Mouse (Mus musculus) forebrain, embryonic 15.5 days (tissue): Measurements from ENCODE around the gene D630003M21Rik. TPM values are rescaled to one million over a fixed set of nuclear protein-coding genes. Genes with fewer than 3 reads are reported as not detected.

Experiments
- ATAC-seq: fragments of 200-750 bp; cut with Nextera tagmentation; replicated peaks from 2 replicates; pipeline ENCODE4 v1.8.0; 2017; ENCODE audit warnings: mild to moderate bottlenecking, moderate TSS enrichment, moderate library complexity
- H3K27ac ChIP-seq: fragments of 300-500 bp; sonication (generic); replicated peaks from 2 replicates; pipeline ENCODE4 v1.5.1; 2015; ENCODE audit warnings: mild to moderate bottlenecking, inconsistent platforms
- H3K27me3 ChIP-seq: fragments of 300-500 bp; sonication (generic); 2 replicates; pipeline ENCODE4 v1.6.1; 2015; ENCODE audit warnings: inconsistent platforms
- H3K36me3 ChIP-seq: fragments of 300-500 bp; sonication (generic); 2 replicates; pipeline ENCODE4 v1.6.1; 2015; ENCODE audit warnings: mild to moderate bottlenecking, inconsistent platforms
- H3K4me1 ChIP-seq: fragments of 300-500 bp; sonication (generic); 2 replicates; pipeline ENCODE4 v1.6.1; 2015; ENCODE audit warnings: inconsistent platforms
- H3K4me2 ChIP-seq: fragments of 300-500 bp; sonication (generic); replicated peaks from 2 replicates; pipeline ENCODE4 v1.6.1; 2015; ENCODE audit warnings: mild to moderate bottlenecking, inconsistent platforms
- H3K4me3 ChIP-seq: fragments of 300-500 bp; sonication (generic); 2 replicates; pipeline ENCODE4 v1.5.1; 2015; ENCODE audit warnings: mild to moderate bottlenecking, inconsistent platforms
- H3K9ac ChIP-seq: fragments of 300-500 bp; sonication (generic); replicated peaks from 2 replicates; pipeline ENCODE4 v1.6.1; 2015; ENCODE audit warnings: mild to moderate bottlenecking, inconsistent platforms
- H3K9me3 ChIP-seq: fragments of 300-500 bp; sonication (generic); 2 replicates; pipeline ENCODE4 v1.6.1; 2016; ENCODE audit warnings: inconsistent platforms
- WGBS: fragments of 180-500 bp; shearing (Covaris S2); methylation state at CpG from one replicate; pipeline ENCODE4 v1.1.7; 2015; ENCODE audit warnings: mixed read lengths; 5-methylcytosine and 5-hydroxymethylcytosine counted together
- microRNA-seq: library from miRNA; unstranded; fragments of <30 nt; microRNA quantifications from one replicate; pipeline ENCODE4, GENCODE M21; 2016
- polyA plus RNA-seq: library from polyadenylated mRNA; unstranded; fragments of >200 nt; fragmentation: Nextera tagmentation; extraction: Ambion mirVana; gene quantifications from 2 replicates; pipeline ENCODE4 v1.2.1, GENCODE M21; 2015

Gene D630003M21Rik
- polyA plus RNA-seq, 1 experiment from 2014 or later: 2.4 TPM

DNA sequence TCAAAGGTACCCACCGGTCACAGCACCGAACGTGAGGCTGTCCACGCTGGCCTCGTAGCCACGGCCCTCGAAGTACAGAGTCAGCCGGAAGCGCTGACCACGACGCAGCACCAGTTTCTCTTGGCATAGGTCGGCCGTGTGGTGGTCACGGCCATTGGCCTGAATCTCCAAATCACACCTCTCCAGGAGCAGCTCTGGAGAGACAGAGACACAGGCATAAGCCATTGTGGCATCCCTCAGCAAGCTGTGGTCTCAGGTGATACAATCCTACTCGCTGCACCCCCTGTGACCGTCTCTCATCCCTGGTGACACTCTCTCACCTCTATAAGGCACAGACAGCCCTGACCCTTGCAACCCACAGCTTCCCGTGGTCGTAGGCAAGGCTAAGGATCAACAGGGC, 86.0 kb downstream of the D630003M21Rik start:
- H3K4me2 ChIP-seq: no peak overlapping the region
- peaks cover 3% of the 10 kb centered on the region; the same call in 1 of the 2 replicates for H3K27me3 ChIP-seq
- H3K27ac ChIP-seq: no peak overlapping the region
- peaks cover 21% of the 10 kb centered on the region for H3K4me1 ChIP-seq
- no peaks in the 10 kb centered on the region for H3K9me3 ChIP-seq
- WGBS: 87% methylated on average over 18 of the region's 18 CpGs
- H3K9ac ChIP-seq: no peak overlapping the region
- no peak overlapping the region for H3K4me3 ChIP-seq
- no peaks in the 10 kb centered on the region for H3K36me3 ChIP-seq
- ATAC-seq: no peak

DNA sequence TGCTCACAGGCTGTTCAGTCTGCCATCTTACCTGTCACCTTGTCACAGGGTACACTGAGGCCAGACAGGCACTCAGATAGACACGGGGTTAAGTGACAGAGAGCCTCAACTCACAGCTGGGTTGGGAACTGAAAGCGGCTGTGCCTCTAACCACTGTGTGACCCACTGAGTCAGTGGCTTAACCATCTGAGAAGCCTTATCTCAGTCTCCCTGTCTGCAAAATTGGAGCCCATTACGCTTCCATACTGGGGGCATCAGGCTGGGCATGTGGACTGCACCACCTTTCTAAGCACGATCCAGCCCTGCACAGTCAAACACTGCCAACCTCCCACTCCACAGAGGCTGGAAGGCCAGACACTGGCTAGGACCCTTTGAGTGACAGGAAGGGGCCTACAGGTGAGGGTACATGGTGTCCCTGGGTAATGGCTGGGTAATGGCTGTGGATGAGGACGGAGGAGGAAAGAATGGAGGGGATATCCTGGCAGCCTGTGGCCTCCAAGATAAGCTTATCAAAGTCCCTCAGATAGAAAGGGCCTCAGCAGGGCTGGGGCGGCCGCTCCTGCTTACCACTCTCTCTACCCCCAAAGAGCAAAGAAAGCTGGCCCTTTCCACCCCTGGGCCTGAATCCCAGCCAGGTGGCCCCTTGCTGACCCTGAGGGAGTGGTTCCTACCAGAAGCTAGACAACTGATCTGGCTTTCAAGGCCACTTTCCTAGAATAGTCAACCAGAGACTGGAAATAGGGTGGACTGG, 87.2 kb downstream of the D630003M21Rik start:
- Histone ChIP-seq H3K27ac (no peak overlapping the region), H3K4me2 (no peak overlapping the region), H3K9ac (no peak overlapping the region), H3K9me3 (no peaks in the 10 kb centered on the region), H3K36me3 (no peaks in the 10 kb centered on the region), H3K4me3 (no peak overlapping the region), H3K4me1 (peaks cover 21% of the 10 kb centered on the region), H3K27me3 (peaks cover 3% of the 10 kb centered on the region; the same call in 1 of the 2 replicates)
- 91% methylated on average over 7 of the region's 7 CpGs for WGBS
- ATAC-seq: no peak

DNA sequence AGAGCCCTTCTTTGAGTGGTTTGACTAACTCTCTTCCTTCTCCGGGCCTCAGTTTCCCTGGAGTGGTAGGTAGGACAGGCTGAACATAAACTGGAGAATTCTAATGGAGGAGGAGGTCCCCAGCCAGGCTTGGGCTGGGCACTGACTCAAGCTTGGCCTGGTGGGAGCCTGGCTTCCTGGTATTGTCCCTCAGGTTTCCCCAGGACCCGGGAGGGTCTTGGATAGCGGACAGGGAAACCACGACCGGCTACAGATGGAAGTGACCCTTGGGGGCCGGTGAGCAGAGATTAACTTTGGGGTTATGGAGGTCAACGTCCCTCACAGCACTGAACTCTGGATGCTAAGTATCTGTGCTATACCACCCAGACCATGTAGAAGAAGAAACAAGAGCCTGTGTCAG, 87.8 kb downstream of the D630003M21Rik start:
- no peak overlapping the region for H3K27ac ChIP-seq
- H3K4me3 ChIP-seq: no peak overlapping the region
- H3K36me3 ChIP-seq: no peaks in the 10 kb centered on the region
- no peak overlapping the region for H3K4me2 ChIP-seq
- no peak overlapping the region for H3K9ac ChIP-seq
- no peak for ATAC-seq
- H3K9me3 ChIP-seq: no peaks in the 10 kb centered on the region
- H3K4me1 ChIP-seq: peaks cover 19% of the 10 kb centered on the region
- peaks cover 3% of the 10 kb centered on the region; the same call in 1 of the 2 replicates for H3K27me3 ChIP-seq
- 87% methylated on average over 7 of the region's 7 CpGs for WGBS

DNA sequence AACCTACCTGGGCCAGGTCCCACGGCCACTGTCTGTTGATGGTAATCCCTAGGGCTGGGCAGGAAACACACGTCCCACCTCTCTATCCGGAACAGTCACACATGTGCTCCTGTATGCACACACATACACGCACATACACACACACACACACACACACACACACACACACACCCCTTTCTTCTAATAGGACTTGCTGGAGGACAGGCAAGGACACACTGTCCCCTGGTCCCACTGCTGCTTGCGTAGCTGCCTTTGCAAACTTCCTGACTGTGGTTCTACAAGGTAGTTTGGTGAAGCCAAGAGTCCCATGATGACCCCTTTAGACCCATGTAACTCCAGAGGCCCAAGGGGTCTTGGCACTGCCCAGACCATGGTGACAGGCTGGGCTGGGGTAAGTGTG, 88.4 kb downstream of the D630003M21Rik start:
- 89% methylated on average over 5 of the region's 5 CpGs for WGBS

DNA sequence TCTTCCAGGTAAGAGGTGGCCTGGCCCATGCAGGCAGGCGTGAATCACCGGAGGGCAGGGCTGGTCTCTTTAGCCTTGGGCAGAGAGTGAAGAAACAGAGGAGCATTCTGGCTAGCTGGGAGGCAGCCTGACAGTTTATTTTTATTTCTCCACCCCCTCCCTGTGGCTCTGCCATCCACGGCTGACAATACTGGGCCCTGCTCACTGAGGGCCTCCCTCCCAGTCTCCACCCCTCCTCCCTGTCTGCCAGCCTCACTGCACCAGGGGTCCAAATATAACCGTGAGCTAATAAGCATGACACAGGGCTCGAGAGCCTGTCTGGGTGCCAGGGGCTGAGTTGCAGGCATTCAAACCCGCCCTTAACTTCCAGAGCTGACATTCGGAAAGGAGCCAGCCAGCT, 89.4 kb downstream of the D630003M21Rik start:
- Histone ChIP-seq H3K9ac (no peak overlapping the region), H3K27me3 (no peaks in the 10 kb centered on the region), H3K4me1 (peaks cover 15% of the 10 kb centered on the region), H3K4me3 (no peak overlapping the region), H3K9me3 (no peaks in the 10 kb centered on the region), H3K36me3 (no peaks in the 10 kb centered on the region), H3K27ac (peak overlapping the region; percentile 44), H3K4me2 (no peak overlapping the region)
- WGBS: 24% methylated on average over 7 of the region's 7 CpGs
- peak; percentile 85 for ATAC-seq

More for the DNA sequence above, 88.4 kb downstream of the D630003M21Rik start:
- Histone ChIP-seq H3K27ac (no peak overlapping the region), H3K9ac (no peak overlapping the region), H3K27me3 (no peaks in the 10 kb centered on the region), H3K4me3 (no peak overlapping the region), H3K36me3 (no peaks in the 10 kb centered on the region), H3K4me1 (peaks cover 15% of the 10 kb centered on the region), H3K9me3 (no peaks in the 10 kb centered on the region), H3K4me2 (no peak overlapping the region)
- no peak for ATAC-seq

DNA sequence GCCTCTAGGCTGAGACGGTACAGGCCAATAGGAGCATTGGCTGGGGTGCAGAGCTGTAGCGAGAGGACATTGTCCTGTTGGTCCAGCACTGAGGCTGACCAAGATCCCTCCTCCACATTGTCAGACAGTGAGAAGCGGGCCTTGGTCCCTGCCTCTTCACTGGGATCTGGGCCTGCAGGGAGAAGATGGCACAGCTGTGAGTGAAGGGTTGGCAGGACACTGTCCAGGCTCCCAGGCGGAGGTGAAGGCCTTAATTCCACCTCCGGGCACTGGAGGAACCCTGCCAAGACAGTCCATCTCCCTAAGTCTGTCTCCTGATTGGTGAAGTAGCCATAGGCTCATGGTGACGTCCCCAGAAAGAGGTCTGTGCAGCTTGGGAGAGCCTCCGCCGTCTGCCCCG, 90.2 kb downstream of the D630003M21Rik start:
- H3K9me3 ChIP-seq: no peaks in the 10 kb centered on the region
- H3K4me3 ChIP-seq: no peak overlapping the region
- H3K27ac ChIP-seq: no peak overlapping the region
- no peak for ATAC-seq
- peaks cover 15% of the 10 kb centered on the region for H3K4me1 ChIP-seq
- no peaks in the 10 kb centered on the region for H3K27me3 ChIP-seq
- H3K9ac ChIP-seq: no peak overlapping the region
- WGBS: 88% methylated on average over 9 of the region's 9 CpGs
- H3K4me2 ChIP-seq: no peak overlapping the region
- no peaks in the 10 kb centered on the region for H3K36me3 ChIP-seq

DNA sequence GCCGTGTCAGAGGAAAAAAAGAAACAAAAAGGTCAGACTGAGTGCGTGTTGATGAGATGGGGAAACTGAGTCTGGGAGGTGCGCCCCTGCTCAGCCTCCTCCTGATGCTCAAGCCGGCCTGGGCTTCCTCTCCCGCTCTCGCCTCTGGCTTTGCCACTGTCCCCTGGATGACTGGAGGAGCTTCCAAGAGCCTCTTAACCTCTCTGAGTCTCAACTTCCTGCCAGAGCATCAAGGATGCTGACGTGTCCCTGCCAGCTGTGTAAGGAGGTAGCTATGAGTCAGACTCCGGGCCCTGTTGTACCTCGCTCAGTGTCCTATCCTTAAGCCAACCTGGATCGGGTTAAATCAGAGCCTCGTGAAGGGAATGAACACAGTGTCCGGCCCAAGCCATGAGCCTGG, 91.3 kb downstream of the D630003M21Rik start:
- no peak overlapping the region for H3K4me3 ChIP-seq
- peaks cover 15% of the 10 kb centered on the region for H3K4me1 ChIP-seq
- 92% methylated on average over 12 of the region's 12 CpGs for WGBS
- no peak overlapping the region for H3K4me2 ChIP-seq
- H3K27me3 ChIP-seq: no peaks in the 10 kb centered on the region
- ATAC-seq: no peak
- no peaks in the 10 kb centered on the region for H3K9me3 ChIP-seq
- H3K27ac ChIP-seq: no peak overlapping the region
- no peak overlapping the region for H3K9ac ChIP-seq
- H3K36me3 ChIP-seq: no peaks in the 10 kb centered on the region

DNA sequence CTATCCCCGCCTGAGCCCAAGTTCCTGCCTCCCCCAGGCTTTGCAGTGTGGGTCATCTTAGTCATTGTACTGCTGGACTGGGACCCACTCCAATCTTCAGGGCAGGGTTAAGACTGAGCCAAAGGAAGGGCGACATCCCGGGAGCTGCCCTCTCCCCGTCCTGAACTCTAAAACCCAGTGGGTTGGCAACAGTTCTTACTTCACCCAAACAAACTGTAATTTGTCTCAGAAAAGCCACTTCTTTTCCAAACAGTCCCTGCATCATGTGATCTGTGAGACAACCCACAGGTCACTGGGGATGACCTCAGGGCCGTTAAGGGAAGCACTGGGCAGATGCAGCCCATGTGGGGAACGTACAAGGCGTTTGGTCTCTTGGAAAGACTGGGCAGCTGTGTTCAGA, 92.8 kb downstream of the D630003M21Rik start:
- Histone ChIP-seq H3K27ac (no peak overlapping the region), H3K4me1 (peaks cover 15% of the 10 kb centered on the region), H3K9ac (no peak overlapping the region), H3K27me3 (no peaks in the 10 kb centered on the region), H3K36me3 (no peaks in the 10 kb centered on the region), H3K4me2 (no peak overlapping the region), H3K4me3 (no peak overlapping the region), H3K9me3 (no peaks in the 10 kb centered on the region)
- no peak for ATAC-seq
- 65% methylated on average over 7 of the region's 7 CpGs for WGBS

DNA sequence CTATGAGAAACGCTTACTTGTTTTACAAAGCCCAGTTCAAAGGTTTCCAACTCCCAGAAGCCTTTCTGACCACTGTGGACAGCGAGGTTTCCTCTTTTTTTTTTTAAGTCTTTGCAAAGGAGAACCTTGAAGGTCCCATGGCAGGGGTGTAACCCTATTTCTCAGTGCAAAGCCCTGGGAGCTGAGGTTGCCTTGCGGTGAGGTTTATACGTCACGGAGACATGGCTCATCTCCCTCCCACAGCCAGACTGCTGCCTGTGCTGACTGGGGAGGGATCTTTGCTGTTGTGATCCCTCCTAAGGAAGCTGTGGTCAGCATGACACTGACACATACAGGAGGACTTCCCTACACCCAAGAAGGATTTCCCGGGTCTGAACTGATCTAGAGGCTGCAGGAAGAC, 96.0 kb downstream of the D630003M21Rik start:
- H3K27ac ChIP-seq: no peak overlapping the region
- WGBS: 83% methylated on average over 6 of the region's 6 CpGs
- no peak overlapping the region for H3K9ac ChIP-seq
- H3K36me3 ChIP-seq: no peaks in the 10 kb centered on the region
- no peak overlapping the region for H3K4me3 ChIP-seq
- H3K4me2 ChIP-seq: no peak overlapping the region
- H3K9me3 ChIP-seq: no peaks in the 10 kb centered on the region
- H3K4me1 ChIP-seq: peaks cover 4% of the 10 kb centered on the region; the same call in 1 of the 2 replicates
- no peak for ATAC-seq
- H3K27me3 ChIP-seq: no peaks in the 10 kb centered on the region

Small RNA genes lying within 50 kb of the gene (microRNA-seq; reads per million reads assigned to microRNA genes)
- not detected for gene Mir7685

Other genes starting within 250 kb of the D630003M21Rik start
- gene Tti1, start 200.8 kb downstream of the D630003M21Rik start, polyA plus RNA-seq: 21.3 and 22.2 TPM in 2 replicates
- gene Rprd1b, start 200.7 kb downstream of the D630003M21Rik start, polyA plus RNA-seq: 38.9 and 44.1 TPM in 2 replicates
- gene Tgm2, start 82.8 kb downstream of the D630003M21Rik start, polyA plus RNA-seq: 4.7 and 5.0 TPM in 2 replicates
- gene Bpi, start 28.9 kb upstream of the D630003M21Rik start, polyA plus RNA-seq: not detected in 2 replicates
- gene Lbp, start 77.3 kb upstream of the D630003M21Rik start, polyA plus RNA-seq: 2.4 and 2.7 TPM in 2 replicates
- 108 and 109 TPM in 2 replicates for gene Snhg11, start 146.4 kb upstream of the D630003M21Rik start, polyA plus RNA-seq
- 23.8 and 27.7 TPM in 2 replicates for gene Ralgapb, start 180.6 kb upstream of the D630003M21Rik start, polyA plus RNA-seq